Mouse (Mus musculus) CH12.LX (cell line): Measurements from ENCODE around the gene Plxna1. TPM values are rescaled to one million over a fixed set of nuclear protein-coding genes. Genes with fewer than 3 reads are reported as not detected.

Experiments
- DNase-seq: peaks from one replicate; pipeline ENCODE4 v3.0.0-alpha.2; 2013; ENCODE audit errors: extremely low read depth
- H3K27ac ChIP-seq: 2 replicates; pipeline ENCODE4 v1.5.1; 2012; ENCODE audit warnings: low read depth, mild to moderate bottlenecking, control low read depth, moderate library complexity; ENCODE audit not compliant: insufficient read depth
- H3K27me3 ChIP-seq: replicated peaks from 2 replicates; pipeline ENCODE3; 2012; ENCODE audit warnings: inconsistent platforms
- H3K36me3 ChIP-seq, 2 experiments: replicated peaks in 1 of 2; 2 replicates each; pipeline versions ENCODE3 to v1.6.1; 2012; ENCODE audit warnings: inconsistent platforms in 1 of 2, low read length in 1 of 2, mild to moderate bottlenecking in 1 of 2, mixed read lengths in 1 of 2, moderate library complexity in 1 of 2; ENCODE audit not compliant: control insufficient read depth in 1 of 2, insufficient read depth in 1 of 2
- H3K4me1 ChIP-seq, 2 experiments: 2 replicates each; pipeline ENCODE4 v1.6.1; 2012; ENCODE audit warnings: inconsistent platforms in 1 of 2, moderate library complexity in 1 of 2; ENCODE audit not compliant: insufficient read depth in 2 of 2, control insufficient read depth in 1 of 2
- H3K4me2 ChIP-seq: 2 replicates; pipeline ENCODE4 v1.6.1; 2012; ENCODE audit warnings: low read depth, mild to moderate bottlenecking, control low read depth; ENCODE audit not compliant: poor library complexity, insufficient read depth, severe bottlenecking
- H3K4me3 ChIP-seq, 3 experiments: fragments of 150-350 bp in 1 of 3; sonication (generic) in 1 of 3; replicated peaks in 1 of 3; 2 replicates each; pipeline versions ENCODE3 to v1.5.1; 2011 to 2012; ENCODE audit warnings: low read depth in 2 of 3, low read length in 2 of 3, mild to moderate bottlenecking in 2 of 3, moderate library complexity in 2 of 3, control low read depth in 1 of 3, improper control_type of control experiment in 1 of 3, inconsistent platforms in 1 of 3, mixed read lengths in 1 of 3; ENCODE audit not compliant: poor library complexity in 1 of 3
- H3K79me2 ChIP-seq: replicated peaks from 2 replicates; pipeline ENCODE4 v1.6.1; 2012; ENCODE audit warnings: mild to moderate bottlenecking, moderate library complexity; ENCODE audit not compliant: control insufficient read depth, poor library complexity, insufficient read depth, severe bottlenecking; ENCODE audit errors: extremely low read depth
- H3K9ac ChIP-seq: 2 replicates; pipeline ENCODE4 v1.6.1; 2012; ENCODE audit warnings: low read depth, mild to moderate bottlenecking, control low read depth, moderate library complexity; ENCODE audit not compliant: insufficient read depth
- H3K9me3 ChIP-seq: replicated peaks from 2 replicates; pipeline ENCODE3; 2012; ENCODE audit warnings: low read length, inconsistent platforms, mixed read lengths
- BHLHE40 ChIP-seq: IDR thresholded peaks from 2 replicates; pipeline ENCODE4 v1.6.1; 2011; ENCODE audit warnings: mild to moderate bottlenecking, low read depth, low read length, improper control_type of control experiment
- CTCF ChIP-seq, 2 experiments: IDR thresholded peaks in 1 of 2; conservative IDR thresholded peaks in 1 of 2; 2 replicates each; pipeline ENCODE4 v1.5.1; 2011 to 2012; ENCODE audit warnings: low read depth in 2 of 2, low read length in 2 of 2, improper control_type of control experiment in 1 of 2, inconsistent platforms in 1 of 2, mild to moderate bottlenecking in 1 of 2, moderate library complexity in 1 of 2
- ELF1 ChIP-seq: IDR thresholded peaks from 2 replicates; pipeline ENCODE4 v1.6.1; 2014; ENCODE audit warnings: low read depth, mild to moderate bottlenecking, inconsistent platforms, low read length, improper control_type of control experiment
- EP300 ChIP-seq: IDR thresholded peaks from 2 replicates; pipeline ENCODE4 v1.6.1; 2011; ENCODE audit warnings: low read length, improper control_type of control experiment
- ETS1 ChIP-seq: conservative IDR thresholded peaks from 2 replicates; pipeline ENCODE4 v1.6.1; 2012; ENCODE audit warnings: low read depth, mild to moderate bottlenecking, inconsistent platforms, low read length, improper control_type of control experiment, moderate library complexity
- GABPA ChIP-seq: IDR thresholded peaks from 2 replicates; pipeline ENCODE4 v1.6.1; 2012; ENCODE audit warnings: low read depth, low read length, improper control_type of control experiment, inconsistent platforms; ENCODE audit not compliant: insufficient replicate concordance
- HCFC1 ChIP-seq: IDR thresholded peaks from 2 replicates; pipeline ENCODE4 v1.6.1; 2012; ENCODE audit warnings: low read depth, mild to moderate bottlenecking, inconsistent platforms, low read length, improper control_type of control experiment
- IRF4 ChIP-seq: IDR thresholded peaks from 2 replicates; pipeline ENCODE4 v1.6.1; 2014; ENCODE audit warnings: low read depth, mild to moderate bottlenecking, inconsistent platforms, low read length, improper control_type of control experiment
- KAT2A ChIP-seq: IDR thresholded peaks from 2 replicates; pipeline ENCODE4 v1.6.1; 2012; ENCODE audit warnings: low read length, improper control_type of control experiment, inconsistent platforms; ENCODE audit not compliant: insufficient replicate concordance
- MAFK ChIP-seq: IDR thresholded peaks from 2 replicates; pipeline ENCODE4 v1.6.1; 2011; ENCODE audit warnings: low read length, improper control_type of control experiment; ENCODE audit not compliant: insufficient replicate concordance
- MAZ ChIP-seq: IDR thresholded peaks from 2 replicates; pipeline ENCODE4 v1.6.1; 2012; ENCODE audit warnings: low read depth, mild to moderate bottlenecking, inconsistent platforms, low read length, improper control_type of control experiment, moderate library complexity
- MEF2A ChIP-seq: IDR thresholded peaks from 2 replicates; pipeline ENCODE4 v1.6.1; 2014; ENCODE audit warnings: low read depth, mild to moderate bottlenecking, inconsistent platforms, low read length, improper control_type of control experiment, borderline replicate concordance
- MXI1 ChIP-seq: IDR thresholded peaks from 2 replicates; pipeline ENCODE4 v1.6.1; 2011; ENCODE audit warnings: mild to moderate bottlenecking, low read depth, low read length, improper control_type of control experiment
- MYC ChIP-seq: IDR thresholded peaks from 2 replicates; pipeline ENCODE4 v1.6.1; 2011; ENCODE audit warnings: low read depth, mild to moderate bottlenecking, improper control_type of control experiment, low read length
- NELFE ChIP-seq: IDR thresholded peaks from 2 replicates; pipeline ENCODE4 v1.6.1; 2011; ENCODE audit warnings: low read depth, low read length, improper control_type of control experiment
- NRF1 ChIP-seq: IDR thresholded peaks from 2 replicates; pipeline ENCODE4 v1.6.1; 2014; ENCODE audit warnings: low read depth, mild to moderate bottlenecking, inconsistent platforms, low read length, improper control_type of control experiment, moderate library complexity
- RAD21 ChIP-seq: IDR thresholded peaks from 2 replicates; pipeline ENCODE4 v1.6.1; 2011; ENCODE audit warnings: low read depth, mild to moderate bottlenecking, low read length, improper control_type of control experiment, moderate library complexity
- UBTF ChIP-seq: IDR thresholded peaks from 2 replicates; pipeline ENCODE4 v1.6.1; 2012; ENCODE audit warnings: low read depth, mild to moderate bottlenecking, inconsistent platforms, low read length, improper control_type of control experiment, moderate library complexity
- USF1 ChIP-seq: IDR thresholded peaks from 2 replicates; pipeline ENCODE4 v1.6.1; 2014; ENCODE audit warnings: low read depth, mild to moderate bottlenecking, inconsistent platforms, low read length, improper control_type of control experiment
- USF2 ChIP-seq: conservative IDR thresholded peaks from 2 replicates; pipeline ENCODE4 v1.6.1; 2011; ENCODE audit warnings: low read depth, low read length, improper control_type of control experiment
- ZC3H11A ChIP-seq: IDR thresholded peaks from 2 replicates; pipeline ENCODE4 v1.6.1; 2012; ENCODE audit warnings: low read depth, mild to moderate bottlenecking, inconsistent platforms, low read length, improper control_type of control experiment
- ZKSCAN1 ChIP-seq: IDR thresholded peaks from 2 replicates; pipeline ENCODE4 v1.6.1; 2012; ENCODE audit warnings: low read depth, inconsistent platforms, low read length, improper control_type of control experiment, borderline replicate concordance
- ZMIZ1 ChIP-seq: IDR thresholded peaks from 2 replicates; pipeline ENCODE4 v1.6.1; 2012; ENCODE audit warnings: low read depth, mild to moderate bottlenecking, inconsistent platforms, low read length, improper control_type of control experiment
- ZNF384 ChIP-seq: IDR thresholded peaks from 2 replicates; pipeline ENCODE4 v1.6.1; 2012; ENCODE audit warnings: low read depth, low read length, improper control_type of control experiment, inconsistent platforms
- dilution Hi-C: fragments of 300-500 bp; cut with MboI; formaldehyde crosslinking; loops from 2 replicates; pipeline ENCODE4 v1.14.3; 2020; ENCODE audit warnings: low sequenced_read_pairs; ENCODE audit not compliant: extremely low pct_unique_long_range_greater_than_20kb, extremely low pct_ligation_motif_present
- in situ Hi-C: fragments of 300-500 bp; cut with MboI; formaldehyde crosslinking; loops from 3 replicates; pipeline ENCODE4 v1.14.3; 2019; ENCODE audit warnings: low sequenced_read_pairs, low pct_ligation_motif_present, low pct_unique_long_range_greater_than_20kb, mixed read lengths
- polyA plus RNA-seq: library from polyadenylated mRNA; unstranded; fragments of >175 nt; gene quantifications from 2 replicates; pipeline ENCODE4 v1.2.1, GENCODE M21; 2012; ENCODE audit warnings: low read depth; ENCODE audit not compliant: insufficient read length
- total RNA-seq, 2 experiments: library from RNA; depleted of rRNA; stranded (reverse); fragments of 300-350 nt in 1 of 2; fragments of >200 nt in 1 of 2; gene quantifications; 2 replicates each; pipeline ENCODE4 v1.2.3; 2012 to 2014

Plxna1 gene
- total and polyA plus RNA-seq, 3 experiments, result 8.9 to 29.5 (median 18.5) TPM

DNA sequence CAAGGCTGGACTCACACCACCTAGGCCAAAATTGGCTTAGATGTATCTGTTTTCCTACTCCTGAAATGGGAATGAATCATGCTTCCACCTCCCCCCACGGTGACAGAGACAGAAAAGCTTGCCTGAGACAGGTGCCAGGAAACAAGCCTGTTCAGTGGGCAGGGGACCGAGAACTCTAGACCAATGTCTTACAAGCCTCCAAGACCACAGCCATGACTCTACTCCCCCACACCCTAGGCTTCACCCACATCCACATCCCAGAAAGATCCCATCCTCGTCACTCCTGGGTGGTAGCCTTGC, 17.0 kb downstream of the Plxna1 start:
- DNase-seq, result no peak
- no peak overlapping the region for H3K4me3 ChIP-seq
- no peaks in the 10 kb centered on the region for H3K27me3 ChIP-seq
- dilution Hi-C loops, result no loop called here
- no peaks in the 10 kb centered on the region for H3K9me3 ChIP-seq
- H3K4me2 ChIP-seq, result no peak overlapping the region
- TF ChIP-seq ZMIZ1, result no peak
- no peak for TF ChIP-seq MAZ
- no peak for TF ChIP-seq IRF4
- TF ChIP-seq EP300, result no peak
- no peak for TF ChIP-seq CTCF (conservative IDR thresholded peaks at IDR 0.05 in 1 of 2, IDR thresholded peaks at IDR 0.05 in 1 of 2; ENCODE audit: low read depth in 2 of 2, low read length in 2 of 2)
- no peak for TF ChIP-seq USF1
- TF ChIP-seq USF2, result no peak
- no peak for TF ChIP-seq ZNF384
- TF ChIP-seq KAT2A, result no peak
- TF ChIP-seq RAD21, result no peak
- TF ChIP-seq, all 38 proteins: peak for 0
- Histone ChIP-seq H3K79me2 (no peaks in the 10 kb centered on the region), H3K9ac (no peak overlapping the region), H3K4me1 (peaks cover 13 to 29% of the 10 kb centered on the region in 2 experiments), H3K27ac (no peak overlapping the region), H3K36me3 (peaks cover 47 to 100% of the 10 kb centered on the region in 2 experiments)
- in situ Hi-C loops, result no loop called here

DNA sequence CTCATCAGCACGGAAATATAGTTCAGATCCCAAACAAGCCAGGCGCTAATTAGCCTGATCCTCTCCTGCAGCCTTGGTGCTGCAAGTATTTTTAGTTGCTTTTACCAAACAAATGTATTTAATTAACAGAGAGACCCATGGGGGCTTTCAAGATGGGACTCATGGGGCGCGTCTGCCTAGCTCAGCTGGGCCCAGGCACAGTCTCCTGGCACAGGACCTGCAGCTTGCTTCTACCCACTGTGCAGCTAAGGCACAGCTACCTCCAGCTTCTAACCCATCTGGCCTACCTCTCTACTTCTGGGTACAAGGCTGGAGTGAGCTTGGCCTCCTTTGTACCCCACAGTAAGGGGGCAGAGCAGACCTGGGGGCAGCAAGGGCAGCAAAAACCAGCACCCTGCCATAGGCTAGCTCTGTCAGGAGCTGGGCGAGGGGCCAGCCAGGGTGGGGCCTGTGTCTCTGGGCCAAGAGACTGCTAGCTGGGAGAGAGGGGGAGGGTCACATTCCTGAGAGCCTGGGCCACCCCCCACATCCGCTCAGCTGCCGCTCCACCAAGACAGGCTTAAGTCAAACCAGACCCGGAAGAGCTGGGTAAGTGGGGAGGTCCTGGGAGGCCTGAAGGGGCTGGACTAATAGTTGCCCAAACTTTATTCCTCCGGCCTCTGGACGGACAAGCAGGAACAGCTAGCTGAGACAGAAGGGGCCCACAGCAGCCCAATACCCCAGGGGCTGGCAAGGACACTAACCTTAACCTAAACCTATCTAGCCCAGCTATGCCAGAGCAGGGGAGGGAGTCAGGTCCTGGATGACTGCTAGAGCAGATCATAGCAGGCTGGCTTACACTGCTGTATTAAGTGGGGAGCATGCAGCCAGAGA, 17.6 kb downstream of the Plxna1 start:
- in situ Hi-C loops, result no loop called here
- dilution Hi-C loops, result no loop called here
- Histone ChIP-seq H3K4me3 (no peak overlapping the region), H3K9ac (no peak overlapping the region), H3K4me1 (peaks cover 7 to 29% of the 10 kb centered on the region in 2 experiments), H3K4me2 (no peak overlapping the region), H3K9me3 (no peaks in the 10 kb centered on the region), H3K27me3 (no peaks in the 10 kb centered on the region), H3K27ac (no peak overlapping the region), H3K79me2 (no peaks in the 10 kb centered on the region), H3K36me3 (peaks cover 49 to 100% of the 10 kb centered on the region in 2 experiments)
- DNase-seq, result no peak
- no peak for TF ChIP-seq GABPA
- no peak for TF ChIP-seq BHLHE40
- no peak for TF ChIP-seq MYC
- no peak for TF ChIP-seq ZMIZ1
- no peak for TF ChIP-seq ZC3H11A
- no peak for TF ChIP-seq RAD21

DNA sequence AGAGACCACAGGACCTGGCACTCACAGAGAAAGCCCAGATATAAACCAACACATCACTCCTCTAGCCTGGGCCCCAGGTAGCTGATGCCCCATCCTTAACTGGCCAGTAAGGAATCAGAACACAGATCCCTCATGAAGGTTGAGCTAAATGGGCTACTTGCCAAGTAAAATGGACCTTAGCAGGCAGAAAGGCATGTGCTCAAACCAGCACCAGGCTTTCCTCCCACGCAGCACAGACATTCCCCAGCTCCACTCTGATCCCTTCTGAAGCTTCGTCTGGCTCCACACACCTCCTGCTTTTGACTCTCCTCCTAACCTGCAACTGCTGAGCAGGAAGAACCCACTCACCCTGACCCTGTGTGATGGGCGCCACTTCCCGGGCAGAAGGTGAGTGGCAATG, 20.4 kb downstream of the Plxna1 start:
- dilution Hi-C loops (no loop called here), in situ Hi-C loops (no loop called here)
- H3K27ac ChIP-seq, result no peak overlapping the region
- H3K36me3 ChIP-seq, result peaks cover 56 to 100% of the 10 kb centered on the region in 2 experiments
- no peaks in the 10 kb centered on the region for H3K27me3 ChIP-seq
- H3K4me3 ChIP-seq, result no peak overlapping the region
- H3K4me1 ChIP-seq, result peaks cover 14 to 47% of the 10 kb centered on the region in 2 experiments
- no peaks in the 10 kb centered on the region for H3K79me2 ChIP-seq
- DNase-seq, result no peak
- H3K4me2 ChIP-seq, result no peak overlapping the region
- no peak overlapping the region for H3K9ac ChIP-seq
- no peaks in the 10 kb centered on the region for H3K9me3 ChIP-seq
- TF ChIP-seq IRF4 (no peak), ZC3H11A (no peak), ZKSCAN1 (no peak), NRF1 (no peak), USF1 (no peak), ZMIZ1 (no peak), MYC (no peak), MXI1 (no peak), ETS1 (no peak), NELFE (no peak), ELF1 (no peak), MEF2A (no peak), HCFC1 (no peak), UBTF (no peak), EP300 (no peak), MAFK (no peak)
